Mouse (Mus musculus): ENCODE measurements at regions not wholly inside any gene's neighbourhood (a gene's known extent, or its start where the extent isn't known, plus 50 kb on each side); places are given as distances from the start of the nearest gene placed in this dataset.

GRCm38 (mm10) chr1:12437894-12438293, 1024.0 kb downstream of the A830018L16Rik start:
- TF ChIP-seq POLR2A (IDR thresholded peaks at IDR 0.05; ENCODE audit: extremely low read depth, insufficient read depth, low read length), result no peak
- TF ChIP-seq CTCF (IDR thresholded peaks at IDR 0.05; ENCODE audit: extremely low read depth, insufficient read depth, low read length), result no peak
